14 mouse cellular contexts compared by ENCODE assay signal in genomic region chr5:71970140-71970800, GRCm38 (mm10).
DNase-seq lines count a peak whose midpoint lies in the region; ATAC-seq lines count a peak whose summit lies in the region.
"Had no signal": no experiment of that assay in that cellular context is flagged by ENCODE, and none has a peak within 500 bp of the region (broad histone marks: within the 10 kb centered on the region; RNA-seq: fewer than 3 reads in every experiment).

No protein-coding gene starts in this region.

- H3K9ac ChIP-seq in midbrain, embryonic 11.5 days (ENCODE audit: low read length): no peak overlapping the region
- no peak overlapping the region for H3K9ac ChIP-seq in forebrain, embryonic 15.5 days (replicated peaks)
- H3K9ac ChIP-seq in neural tube, embryonic 14.5 days (replicated peaks; ENCODE audit: low read depth, low read length): no peak overlapping the region
- H3K9ac ChIP-seq: liver, embryonic 13.5 days had no signal

- 49% methylated on average over 8 of the region's 8 CpGs for WGBS in midbrain, embryonic 11.5 days
- WGBS in midbrain, embryonic 10.5 days: 67% methylated on average over 8 of the region's 8 CpGs
- 25% methylated on average over 8 of the region's 8 CpGs for WGBS in forebrain, embryonic 15.5 days
- WGBS in neural tube, embryonic 14.5 days: 54% methylated on average over 8 of the region's 8 CpGs

- H3K4me2 ChIP-seq in midbrain, embryonic 11.5 days: no peak overlapping the region
- no peak overlapping the region for H3K4me2 ChIP-seq in forebrain, embryonic 15.5 days (replicated peaks)
- no peak overlapping the region for H3K4me2 ChIP-seq in neural tube, embryonic 14.5 days (ENCODE audit: low read depth, low read length)
- H3K4me2 ChIP-seq: liver, embryonic 13.5 days had no signal

- peaks cover 5% of the 10 kb centered on the region; the same call in 1 of the 2 replicates for H3K4me1 ChIP-seq in midbrain, embryonic 11.5 days (ENCODE audit: control insufficient read depth, insufficient read depth, low read length)
- H3K4me1 ChIP-seq in midbrain, embryonic 10.5 days: peaks cover 10% of the 10 kb centered on the region
- peaks cover 15% of the 10 kb centered on the region for H3K4me1 ChIP-seq in forebrain, embryonic 15.5 days
- 0 out of 2 replicates have a peak, but pooled peaks cover 3% of the 10 kb centered on the region for H3K4me1 ChIP-seq in neural tube, embryonic 14.5 days (ENCODE audit: control insufficient read depth, insufficient read depth, low read length)
- H3K4me1 ChIP-seq: heart, embryonic 10.5 days; liver, embryonic 13.5 days had no signal

- peak; percentile 58 for ATAC-seq in midbrain, embryonic 11.5 days (ENCODE audit: low FRiP score)
- peak; percentile 68 for ATAC-seq in forebrain, embryonic 15.5 days (replicated peaks)
- 0 out of 2 replicates have a peak, but pooled peaks have one; percentile 32 for ATAC-seq in neural tube, embryonic 14.5 days (ENCODE audit: low read depth)
- ATAC-seq: inflammation-experienced regulatory T-cells, adult 6 months had no signal

- no peak overlapping the region for H3K27ac ChIP-seq in midbrain, embryonic 11.5 days (ENCODE audit: low read depth, low read length)
- H3K27ac ChIP-seq in midbrain, embryonic 10.5 days (replicated peaks): no peak overlapping the region
- H3K27ac ChIP-seq in forebrain, embryonic 15.5 days (replicated peaks): peak overlapping the region; percentile 49
- no peak overlapping the region; the same call in 1 of the 2 replicates for H3K27ac ChIP-seq in neural tube, embryonic 14.5 days (ENCODE audit: low read depth, low read length)
- H3K27ac ChIP-seq: heart, embryonic 10.5 days; liver, embryonic 13.5 days; macrophage had no signal

- DNase-seq in adrenal gland, postnatal 14 days: peak; percentile 11
- DNase-seq in adrenal gland, adult 18-20 months (ENCODE audit: low spot score in 2 of 2): no peak
- DNase-seq in midbrain, embryonic 11.5 days (ENCODE audit: low spot score, missing footprints): peak; percentile 85
- no peak for DNase-seq in midbrain, embryonic 10.5 days (ENCODE audit: low spot score)
- DNase-seq in kidney, adult 8-10 months: no peak
- DNase-seq in urinary bladder, postnatal 10 days (ENCODE audit: low spot score): no peak
- DNase-seq: kidney, postnatal 4 days; liver, embryonic 13.5 days; thymus, postnatal 25 days had no signal

- no peaks in the 10 kb centered on the region for H3K27me3 ChIP-seq in midbrain, embryonic 11.5 days (ENCODE audit: control insufficient read depth, insufficient read depth, low read length)
- H3K27me3 ChIP-seq in midbrain, embryonic 10.5 days (ENCODE audit: low read depth, poor library complexity, severe bottlenecking): no peaks in the 10 kb centered on the region
- H3K27me3 ChIP-seq in forebrain, embryonic 15.5 days: no peaks in the 10 kb centered on the region
- no peaks in the 10 kb centered on the region for H3K27me3 ChIP-seq in neural tube, embryonic 14.5 days (ENCODE audit: control insufficient read depth, insufficient read depth, low read length)
- H3K27me3 ChIP-seq: liver, embryonic 13.5 days had no signal

- H3K36me3 ChIP-seq in midbrain, embryonic 11.5 days (ENCODE audit: control insufficient read depth, insufficient read depth, low read length): no peaks in the 10 kb centered on the region
- H3K36me3 ChIP-seq in midbrain, embryonic 10.5 days: no peaks in the 10 kb centered on the region
- H3K36me3 ChIP-seq in forebrain, embryonic 15.5 days: no peaks in the 10 kb centered on the region
- H3K36me3 ChIP-seq in neural tube, embryonic 14.5 days (ENCODE audit: control insufficient read depth, insufficient read depth, low read length): no peaks in the 10 kb centered on the region
- H3K36me3 ChIP-seq: heart, embryonic 10.5 days; liver, embryonic 13.5 days had no signal

- no peak overlapping the region for H3K4me3 ChIP-seq in midbrain, embryonic 11.5 days (ENCODE audit: low read depth, low read length)
- H3K4me3 ChIP-seq in midbrain, embryonic 10.5 days: no peak overlapping the region
- H3K4me3 ChIP-seq in forebrain, embryonic 15.5 days: no peak overlapping the region
- H3K4me3 ChIP-seq in neural tube, embryonic 14.5 days (ENCODE audit: low read depth, low read length): no peak overlapping the region
- H3K4me3 ChIP-seq: heart, embryonic 10.5 days; liver, embryonic 13.5 days had no signal

- H3K9me3 ChIP-seq in midbrain, embryonic 11.5 days (ENCODE audit: control insufficient read depth, low read length): no peaks in the 10 kb centered on the region
- H3K9me3 ChIP-seq in midbrain, embryonic 10.5 days (replicated peaks): no peaks in the 10 kb centered on the region
- H3K9me3 ChIP-seq in forebrain, embryonic 15.5 days: no peaks in the 10 kb centered on the region
- no peaks in the 10 kb centered on the region for H3K9me3 ChIP-seq in neural tube, embryonic 14.5 days (ENCODE audit: control insufficient read depth, low read length)
- H3K9me3 ChIP-seq: heart, embryonic 10.5 days; liver, embryonic 13.5 days had no signal

Comparison
In these comparisons a context has a peak if more than half of its experiments do, and no peak if none do; other contexts are left out.
1. DNase-seq: peak in adrenal gland, postnatal 14 days (single experiment) and midbrain, embryonic 11.5 days (single experiment); none in adrenal gland, adult 18-20 months (0 of 2), midbrain, embryonic 10.5 days (single experiment), kidney, adult 8-10 months (0 of 2) and urinary bladder, postnatal 10 days (single experiment).
2. Peak in every context shown above with its lines, with median percentiles within 50 percentile points of each other: ATAC-seq.